In genomic region chr5:142439911-142440432, GRCm38 (mm10) we compare ENCODE assay signal across 8 mouse cellular contexts. TPM values are rescaled to one million over a fixed set of nuclear protein-coding genes. Genes with fewer than 3 reads are reported as not detected.
DNase-seq lines count a peak whose midpoint lies in the region; ATAC-seq lines count a peak whose summit lies in the region.

No protein-coding gene starts in this region.

- peak overlapping the region; percentile 71 for H3K4me2 ChIP-seq in kidney, embryonic 15.5 days
- peak overlapping the region; percentile 62 for H3K4me2 ChIP-seq in forebrain, embryonic 13.5 days
- peak overlapping the region; percentile 87 for H3K4me2 ChIP-seq in liver, embryonic 12.5 days
- H3K4me2 ChIP-seq in stomach, embryonic 14.5 days (replicated peaks; ENCODE audit: low read depth, low read length) = peak overlapping the region; percentile 59

- peak overlapping the region; percentile 14 for H3K9ac ChIP-seq in kidney, embryonic 15.5 days
- peak overlapping the region; percentile 32; the same call in 1 of the 2 replicates for H3K9ac ChIP-seq in forebrain, embryonic 13.5 days
- H3K9ac ChIP-seq in liver, embryonic 12.5 days = peak overlapping the region; percentile 74
- no peak overlapping the region for H3K9ac ChIP-seq in stomach, embryonic 14.5 days (replicated peaks; ENCODE audit: low read depth, low read length)

- WGBS in kidney, embryonic 15.5 days = 3% methylated on average over 12 of the region's 12 CpGs
- 2% methylated on average over 12 of the region's 12 CpGs for WGBS in forebrain, embryonic 13.5 days
- WGBS in liver, embryonic 12.5 days (ENCODE audit: insufficient replicate concordance) = 3% methylated on average over 12 of the region's 12 CpGs
- WGBS in stomach, embryonic 14.5 days = 4% methylated on average over 12 of the region's 12 CpGs

- H3K27me3 ChIP-seq in kidney, embryonic 15.5 days = no peaks in the 10 kb centered on the region
- 0 out of 2 replicates have a peak, but pooled peaks cover 3% of the 10 kb centered on the region for H3K27me3 ChIP-seq in forebrain, embryonic 13.5 days
- H3K27me3 ChIP-seq in liver, embryonic 12.5 days (replicated peaks) = no peaks in the 10 kb centered on the region
- no peaks in the 10 kb centered on the region for H3K27me3 ChIP-seq in stomach, embryonic 14.5 days (ENCODE audit: control insufficient read depth, insufficient read depth, low read length)

- peak overlapping the region; percentile 36 for H3K4me3 ChIP-seq in kidney, embryonic 15.5 days (replicated peaks)
- peak overlapping the region; percentile 32 for H3K4me3 ChIP-seq in forebrain, embryonic 13.5 days
- peak overlapping the region; percentile 60 for H3K4me3 ChIP-seq in liver, embryonic 12.5 days
- peak overlapping the region; percentile 26 for H3K4me3 ChIP-seq in stomach, embryonic 14.5 days (ENCODE audit: low read depth, low read length)

- peaks cover 68% of the 10 kb centered on the region for H3K4me1 ChIP-seq in kidney, embryonic 15.5 days
- H3K4me1 ChIP-seq in forebrain, embryonic 13.5 days = peaks cover 37% of the 10 kb centered on the region
- peaks cover 61% of the 10 kb centered on the region for H3K4me1 ChIP-seq in liver, embryonic 12.5 days
- peaks cover 36% of the 10 kb centered on the region for H3K4me1 ChIP-seq in stomach, embryonic 14.5 days (ENCODE audit: control insufficient read depth, insufficient read depth, low read length)

- peak; percentile 37 for ATAC-seq in kidney, embryonic 15.5 days (replicated peaks; ENCODE audit: low FRiP score)
- ATAC-seq in forebrain, embryonic 13.5 days = peak; percentile 50
- ATAC-seq in liver, embryonic 12.5 days = peak; percentile 17
- peak; percentile 0; the same call in 1 of the 2 replicates for ATAC-seq in stomach, embryonic 14.5 days (ENCODE audit: insufficient number of reproducible peaks, insufficient read depth, low FRiP score, low read depth)

- H3K36me3 ChIP-seq in kidney, embryonic 15.5 days = peaks cover 31% of the 10 kb centered on the region
- H3K36me3 ChIP-seq in forebrain, embryonic 13.5 days (ENCODE audit: poor library complexity, severe bottlenecking) = peaks cover 26% of the 10 kb centered on the region
- H3K36me3 ChIP-seq in liver, embryonic 12.5 days = peaks cover 28% of the 10 kb centered on the region
- H3K36me3 ChIP-seq in stomach, embryonic 14.5 days (ENCODE audit: control insufficient read depth, insufficient read depth, low read length) = peaks cover 14% of the 10 kb centered on the region

- no peak for DNase-seq in kidney, adult 11 months
- DNase-seq in NIH3T3 (ENCODE audit: low read depth) = peak; percentile 42
- DNase-seq in cerebellum, postnatal 25 days = no peak
- DNase-seq in layer of hippocampus, adult 8-10 months (ENCODE audit: low spot score in 2 of 2) = no peak

- H3K9me3 ChIP-seq in kidney, embryonic 15.5 days (replicated peaks) = no peaks in the 10 kb centered on the region
- H3K9me3 ChIP-seq in forebrain, embryonic 13.5 days (replicated peaks) = no peaks in the 10 kb centered on the region
- no peaks in the 10 kb centered on the region for H3K9me3 ChIP-seq in liver, embryonic 12.5 days (replicated peaks)
- no peaks in the 10 kb centered on the region for H3K9me3 ChIP-seq in stomach, embryonic 14.5 days (ENCODE audit: control insufficient read depth, low read depth, low read length)

- H3K27ac ChIP-seq in kidney, embryonic 15.5 days = peak overlapping the region; percentile 99
- peak overlapping the region; percentile 41 for H3K27ac ChIP-seq in forebrain, embryonic 13.5 days
- H3K27ac ChIP-seq in liver, embryonic 12.5 days = peak overlapping the region; percentile 93
- H3K27ac ChIP-seq in stomach, embryonic 14.5 days (ENCODE audit: low read length) = peak overlapping the region; percentile 95

RNA-seq across cellular contexts. Expression of gene Ap5z1, which starts 23.8 kb away (rescaled TPM):
- polyA plus RNA-seq in kidney, embryonic 15.5 days (2015; fragmentation: Nextera tagmentation; extraction: Ambion mirVana) = 10.2 and 12.9 TPM in 2 replicates
- 12.0 and 12.2 TPM in 2 replicates for polyA plus RNA-seq in forebrain, embryonic 13.5 days (2015; fragmentation: Nextera tagmentation; extraction: Ambion mirVana)
- polyA plus RNA-seq in liver, embryonic 12.5 days (2016; fragmentation: Nextera tagmentation; extraction: Ambion mirVana) = 6.8 and 7.4 TPM in 2 replicates
- 11.0 and 11.8 TPM in 2 replicates for polyA plus RNA-seq in stomach, embryonic 14.5 days (2014; fragmentation: Nextera tagmentation; extraction: Ambion mirVana)
- total RNA-seq in layer of hippocampus, adult 8-10 months (2022) = 10 to 100 TPM; 22.8 to 30.2 (median 26.2) TPM

RNA-seq across cellular contexts. Expression of gene Foxk1, which starts 38.7 kb away (rescaled TPM):
- polyA plus RNA-seq in kidney, embryonic 15.5 days (2015; fragmentation: Nextera tagmentation; extraction: Ambion mirVana) = 6.4 and 7.7 TPM in 2 replicates
- 3.1 and 3.3 TPM in 2 replicates for polyA plus RNA-seq in forebrain, embryonic 13.5 days (2015; fragmentation: Nextera tagmentation; extraction: Ambion mirVana)
- polyA plus RNA-seq in liver, embryonic 12.5 days (2016; fragmentation: Nextera tagmentation; extraction: Ambion mirVana) = 3.1 and 4.1 TPM in 2 replicates
- polyA plus RNA-seq in stomach, embryonic 14.5 days (2014; fragmentation: Nextera tagmentation; extraction: Ambion mirVana) = 3.9 and 4.1 TPM in 2 replicates
- total RNA-seq in layer of hippocampus, adult 8-10 months (2022) = 10 to 100 TPM; 45.5 to 49.7 (median 48.7) TPM

Comparison
In these comparisons a context has a peak if more than half of its experiments do, and no peak if none do; other contexts are left out.
1. ATAC-seq: peak in every context shown above with its lines; median percentile 50 in forebrain, embryonic 13.5 days; 37 in kidney, embryonic 15.5 days; 17 in liver, embryonic 12.5 days; 0 in stomach, embryonic 14.5 days.
2. H3K27ac ChIP-seq: peak in every context shown above with its lines; median percentile 99 in kidney, embryonic 15.5 days; 95 in stomach, embryonic 14.5 days; 93 in liver, embryonic 12.5 days; 41 in forebrain, embryonic 13.5 days.